Mouse (Mus musculus) frontal cortex, adult 2 months (tissue): ENCODE measurements around the gene Hnrnpul2. TPM values are rescaled to one million over a fixed set of nuclear protein-coding genes. Genes with fewer than 3 reads are reported as not detected.
"Not testable (repeated sequence)": the region's sequence is repeated elsewhere in the genome, so short reads cannot be mapped to it uniquely, and the experiment has no call there.

ENCODE experiments used
- DNase-seq, 2 experiments: peaks; one replicate each; pipeline ENCODE4 v3.0.0; 2022; ENCODE audit warnings: low spot score in 1 of 2; ENCODE audit errors: extremely low spot score in 1 of 2
- polyA plus RNA-seq: library from polyadenylated mRNA; depleted of rRNA; stranded (reverse); fragments of >200 nt; gene quantifications from 2 replicates; pipeline ENCODE4 v1.2.3, GENCODE M21; 2012

Gene Hnrnpul2
- polyA plus RNA-seq, 1 experiment = 96.8 TPM

DNA sequence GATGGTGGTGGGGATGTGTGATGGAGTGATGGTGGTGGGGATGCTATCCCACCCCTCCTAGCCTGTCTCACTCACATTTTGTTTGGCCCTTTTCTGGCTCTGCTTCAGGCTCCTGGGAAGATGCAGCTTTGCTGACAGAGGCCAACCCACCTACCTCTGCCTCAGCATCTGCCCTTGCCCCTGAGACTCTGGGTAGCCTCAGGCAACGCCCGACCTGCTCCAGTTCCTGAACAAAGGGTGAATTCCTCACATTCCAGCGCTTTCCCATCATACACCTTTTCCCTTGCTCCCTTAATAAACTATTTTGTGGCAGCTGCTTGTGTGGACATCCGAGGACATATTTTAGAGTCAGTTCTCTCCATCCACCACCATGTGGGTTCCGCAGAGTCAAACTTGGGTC, 28.5 kb downstream of the Hnrnpul2 start:
- no peak for DNase-seq

DNA sequence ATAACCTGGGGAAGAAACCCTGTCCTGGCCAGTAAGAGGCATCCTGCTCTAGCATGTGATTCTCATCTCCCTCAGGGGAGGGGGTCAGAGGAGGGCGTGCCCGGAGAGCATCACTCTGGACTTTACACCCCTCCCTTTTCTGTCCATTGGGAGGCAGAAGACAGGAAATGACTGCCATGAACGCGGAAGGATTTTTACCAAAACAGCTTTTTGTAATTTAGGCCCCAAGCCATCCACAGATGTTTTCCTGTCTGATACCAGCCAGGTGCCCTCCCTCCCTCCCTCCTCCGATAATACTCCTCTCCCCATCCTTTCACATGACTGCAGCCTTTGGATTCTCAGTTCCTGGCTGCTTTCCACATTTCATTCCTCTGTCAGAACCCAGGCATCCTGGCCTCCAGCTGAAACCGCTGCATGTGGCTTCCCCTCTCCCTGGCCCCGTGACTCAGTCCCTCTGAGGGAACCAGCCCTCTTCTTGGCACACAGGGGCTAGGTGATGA, 30.6 kb downstream of the Hnrnpul2 start, which contains the start of gene Lrrn4cl:
Gene Lrrn4cl (plus strand): TSS at position 367 of the 500 bp plus-strand sequence.
- no peak for DNase-seq

DNA sequence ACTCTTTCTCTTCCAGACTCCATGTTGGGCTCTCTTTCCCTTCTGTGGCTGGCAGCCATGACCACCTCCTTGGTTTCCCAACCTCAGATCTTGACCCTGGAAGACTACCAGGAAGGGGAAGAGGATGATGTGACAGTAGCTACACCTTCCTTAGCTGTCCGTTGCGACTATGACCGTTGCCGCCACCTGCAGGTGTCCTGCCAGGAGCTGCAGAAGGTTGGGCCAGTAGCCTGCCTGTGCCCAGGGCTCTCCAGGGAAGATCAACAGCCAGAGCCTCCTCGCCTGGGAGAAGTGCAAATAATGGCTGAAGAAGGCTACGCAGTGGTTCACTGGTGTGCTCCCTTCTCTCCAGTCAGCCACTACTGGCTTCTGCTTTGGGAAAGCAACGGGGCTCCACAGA, 31.8 kb downstream of the Hnrnpul2 start:
- DNase-seq = no peak

DNA sequence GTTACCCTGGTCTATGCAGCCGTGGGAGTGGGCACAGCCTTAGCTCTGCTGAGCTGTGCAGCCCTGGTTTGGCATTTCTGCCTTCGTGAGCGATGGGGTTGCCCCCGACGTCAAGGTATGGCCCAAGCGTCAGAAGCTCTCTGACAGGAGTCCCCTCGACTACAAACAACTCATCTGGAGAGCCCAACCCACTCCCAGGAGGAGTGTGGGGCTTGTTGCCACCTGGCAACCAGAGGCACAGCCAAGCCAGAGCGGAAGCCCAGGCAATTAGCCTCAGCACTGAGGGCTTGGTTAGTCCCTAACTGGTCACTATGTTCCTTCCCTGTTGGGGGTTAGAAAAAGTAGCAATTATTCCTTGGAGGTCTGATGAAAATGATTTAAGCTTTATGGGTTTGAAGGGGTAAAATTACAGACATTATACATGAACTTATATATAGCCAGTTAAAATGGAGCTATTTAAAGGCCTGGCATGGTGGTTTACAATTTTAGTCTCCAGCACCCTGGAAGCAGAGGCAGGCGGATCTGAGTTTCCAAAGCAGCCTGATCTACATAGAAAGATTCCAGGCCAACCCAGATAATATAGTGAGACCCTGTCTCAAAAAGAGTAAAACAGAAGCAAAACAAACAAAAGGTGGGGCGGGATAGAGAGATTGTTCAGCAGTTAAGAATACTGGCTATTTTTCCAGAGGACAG, 32.6 kb downstream of the Hnrnpul2 start:
- no peak for DNase-seq

DNA sequence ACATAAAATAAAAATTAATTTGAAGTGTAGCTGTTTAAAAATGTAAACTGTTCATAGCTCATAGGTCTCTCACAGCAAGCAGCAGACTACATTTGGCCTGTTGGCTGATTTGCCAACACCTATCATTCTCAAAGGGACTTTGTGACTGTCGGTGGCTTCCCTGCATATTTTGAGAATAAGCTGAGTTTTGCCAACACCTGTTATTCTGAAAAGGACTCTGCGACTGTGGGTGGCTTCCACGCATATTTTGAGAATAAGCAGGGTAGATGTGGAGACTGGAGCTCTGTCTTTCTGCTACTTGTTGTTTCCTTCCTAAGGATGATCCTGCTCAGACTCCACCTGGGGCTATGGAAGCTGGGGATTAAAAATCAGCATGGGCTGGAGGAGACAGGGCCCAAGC, 33.3 kb downstream of the Hnrnpul2 start:
- DNase-seq = no peak

DNA sequence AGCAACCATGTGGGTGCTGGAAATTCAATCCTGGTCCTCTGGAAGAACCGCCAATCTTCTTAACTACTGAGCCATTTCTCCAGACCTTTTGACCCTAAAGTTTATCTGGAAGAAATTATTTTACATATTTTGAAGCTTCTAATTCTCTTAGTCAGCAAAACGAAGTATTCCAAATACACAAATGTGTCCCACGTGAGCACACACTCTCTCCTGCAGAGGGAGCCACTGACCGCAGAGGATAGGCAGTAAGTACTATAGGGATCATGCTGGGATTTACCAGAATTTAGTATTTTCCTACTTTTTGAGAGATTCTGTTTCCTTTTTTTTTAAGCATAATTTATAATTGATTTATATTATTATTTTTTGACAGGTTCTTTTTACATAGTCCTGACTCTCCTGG, 37.9 kb downstream of the Hnrnpul2 start:
- no peak for DNase-seq

DNA sequence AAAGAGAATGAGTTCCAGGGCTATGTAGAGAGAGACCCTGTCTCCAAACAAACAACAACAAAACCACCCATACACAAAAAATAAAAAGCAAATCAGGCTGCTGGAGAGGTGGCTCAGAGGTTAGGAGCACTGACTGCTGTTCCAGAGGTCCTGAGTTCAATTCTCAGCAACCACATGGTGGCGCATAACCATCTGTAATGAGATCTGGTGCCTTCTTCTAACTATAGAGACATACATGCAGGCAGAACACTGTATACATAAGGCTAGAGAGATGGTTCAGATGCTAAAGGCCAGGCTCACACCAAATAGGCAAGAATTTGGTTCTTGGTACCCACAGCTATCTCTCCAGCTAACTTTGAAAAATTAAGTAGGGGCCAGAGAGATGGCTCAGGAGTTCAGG, 39.2 kb downstream of the Hnrnpul2 start:
- DNase-seq = no peak

DNA sequence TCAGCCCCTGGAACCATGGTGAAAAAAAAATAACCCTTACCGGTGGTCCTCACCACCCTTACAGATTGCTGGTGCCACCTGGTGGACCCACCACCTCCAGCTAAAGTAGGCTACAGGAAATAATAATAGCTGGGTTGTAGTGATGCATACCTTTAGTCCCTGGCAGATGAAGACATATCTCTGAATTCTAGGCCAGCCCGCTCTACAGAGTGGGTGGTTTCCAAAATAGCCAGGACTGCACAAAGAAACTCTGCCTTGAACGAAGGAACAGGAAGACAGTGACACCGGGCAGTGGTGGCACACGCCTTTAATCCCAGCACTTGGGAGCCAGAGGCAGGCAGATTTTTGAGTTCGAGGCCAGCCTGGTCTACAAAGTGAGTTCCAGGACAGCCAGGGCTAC, 44.5 kb downstream of the Hnrnpul2 start:
- DNase-seq = no peak

DNA sequence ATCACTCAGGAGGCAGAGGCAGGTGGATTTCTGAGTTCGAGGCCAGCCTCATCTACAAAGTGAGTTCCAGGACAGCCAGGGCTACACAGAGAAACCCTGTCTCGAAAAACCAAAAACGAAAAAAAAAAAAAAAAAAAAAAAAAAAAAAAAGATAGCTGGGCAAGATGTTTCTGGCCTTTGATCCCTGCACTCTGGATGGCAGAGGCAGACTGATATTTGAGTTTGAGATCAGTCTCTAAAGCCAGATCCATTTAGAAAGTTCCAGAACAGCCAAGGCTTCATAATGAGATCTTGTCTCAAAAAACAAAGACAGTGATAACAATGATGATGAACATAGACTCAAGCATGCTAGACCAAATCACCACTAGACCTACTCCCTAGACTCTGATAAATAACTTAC, 50.6 kb downstream of the Hnrnpul2 start:
- not testable (repeated sequence) for DNase-seq

DNA sequence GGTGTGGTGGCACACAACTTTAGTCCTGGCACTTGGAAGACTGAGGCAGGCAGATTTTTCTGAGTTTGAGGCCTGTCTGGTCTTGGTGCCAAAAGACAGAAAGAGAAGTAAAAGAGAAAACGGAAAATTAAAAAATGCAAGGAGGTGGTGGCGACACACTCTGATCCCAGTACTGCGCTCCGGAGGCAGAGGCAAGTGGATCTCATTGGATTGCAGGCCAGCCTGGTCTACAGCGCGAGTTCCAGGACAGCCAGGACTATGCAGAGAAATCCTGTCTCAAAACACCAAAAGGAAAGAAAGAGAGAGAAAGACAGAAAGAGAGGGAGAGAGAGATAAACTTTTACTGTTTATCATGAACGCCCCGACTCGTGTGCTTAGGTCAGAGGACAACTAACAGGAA, 51.0 kb downstream of the Hnrnpul2 start:
- DNase-seq = no peak

DNA sequence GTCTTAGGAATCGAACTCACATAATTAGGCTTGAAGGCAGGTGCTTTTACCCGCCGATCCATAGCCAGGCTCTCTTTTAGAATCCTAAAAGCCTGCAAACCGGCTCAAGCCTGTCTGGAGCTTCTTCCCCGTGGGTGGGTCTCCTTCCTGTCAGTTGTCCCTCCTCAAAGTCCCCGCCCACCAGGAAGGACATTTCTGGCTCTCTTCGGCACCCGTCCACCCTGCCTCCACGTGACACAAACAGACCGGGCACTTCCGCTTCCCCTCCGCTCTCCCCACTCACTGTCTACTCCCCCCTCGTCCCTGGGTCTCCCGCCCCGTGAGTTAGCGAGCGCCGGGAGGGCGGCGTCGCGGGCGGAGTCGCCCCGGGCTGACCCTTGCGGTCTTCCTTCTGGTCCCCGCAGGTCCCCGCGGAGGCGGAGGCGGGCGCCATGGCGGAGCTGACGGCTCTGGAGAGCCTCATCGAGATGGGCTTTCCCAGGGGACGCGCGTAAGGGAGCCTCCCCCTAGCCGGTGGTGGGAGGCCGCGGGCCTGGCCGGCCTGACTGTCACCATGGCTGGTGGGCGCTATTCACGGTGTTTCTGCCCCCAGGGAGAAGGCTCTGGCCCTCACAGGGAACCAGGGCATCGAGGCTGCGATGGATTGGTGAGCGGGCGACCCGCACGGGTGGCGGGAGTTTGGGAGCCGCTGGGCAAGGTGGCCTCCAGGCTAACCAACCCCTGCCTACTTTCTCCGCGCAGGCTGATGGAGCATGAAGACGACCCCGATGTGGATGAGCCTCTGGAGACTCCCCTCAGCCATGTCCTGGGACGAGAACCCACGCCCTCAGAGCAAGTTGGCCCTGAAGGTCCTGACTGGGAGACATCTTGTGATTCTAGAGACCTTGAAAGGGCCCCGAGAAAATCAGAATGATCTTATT, 51.7 kb downstream of the Hnrnpul2 start, which contains the start of gene Ubxn1:
Gene Ubxn1 (plus strand): TSS at position 230 of the 920 bp plus-strand sequence.
- peak; percentile 97 to 99 for DNase-seq

DNA sequence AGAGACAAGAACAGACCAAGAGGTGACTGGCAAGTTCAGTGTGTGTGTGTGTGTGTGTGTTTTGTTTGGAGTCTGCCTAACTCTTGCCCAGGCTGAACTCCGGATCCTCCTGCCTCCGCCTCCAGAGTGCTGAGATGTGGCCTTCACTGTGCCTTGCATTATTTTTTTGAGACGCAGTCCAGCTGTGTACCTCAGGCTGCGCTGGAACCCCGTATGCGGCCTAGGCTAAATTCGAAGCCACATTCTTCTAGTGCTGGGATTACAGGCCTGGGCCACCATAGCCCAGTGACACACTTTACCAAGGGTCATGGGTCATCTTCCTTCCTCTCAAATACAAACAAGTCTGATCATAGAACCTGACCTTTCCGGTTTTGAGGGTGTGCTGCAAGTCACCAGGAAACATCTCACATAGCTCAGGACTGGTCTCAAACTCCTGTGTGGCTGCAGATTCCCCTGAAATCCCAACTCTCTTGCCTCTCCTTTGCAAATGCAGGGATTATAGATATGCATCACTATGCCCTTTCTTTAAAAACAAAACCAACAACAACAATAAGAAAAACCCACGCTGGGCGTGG, 52.5 kb downstream of the Hnrnpul2 start:
- DNase-seq = no peak

DNA sequence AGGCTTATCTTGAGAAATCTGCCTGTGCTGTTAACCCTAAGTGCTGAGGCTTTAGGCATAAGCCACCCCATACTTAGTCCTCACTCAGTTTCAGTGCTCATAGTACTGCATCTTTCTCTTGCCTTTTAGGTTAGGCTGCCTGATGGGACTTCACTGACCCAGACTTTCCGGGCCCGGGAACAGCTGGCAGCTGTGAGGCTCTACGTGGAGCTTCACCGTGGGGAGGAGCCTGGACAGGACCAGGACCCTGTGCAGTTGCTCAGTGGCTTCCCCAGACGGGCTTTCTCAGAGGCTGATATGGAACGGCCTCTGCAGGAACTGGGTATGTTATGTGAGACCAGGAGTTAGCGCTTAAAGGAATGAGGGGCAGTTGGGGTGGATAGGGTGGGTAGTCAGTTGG, 55.2 kb downstream of the Hnrnpul2 start:
- no peak for DNase-seq

DNA sequence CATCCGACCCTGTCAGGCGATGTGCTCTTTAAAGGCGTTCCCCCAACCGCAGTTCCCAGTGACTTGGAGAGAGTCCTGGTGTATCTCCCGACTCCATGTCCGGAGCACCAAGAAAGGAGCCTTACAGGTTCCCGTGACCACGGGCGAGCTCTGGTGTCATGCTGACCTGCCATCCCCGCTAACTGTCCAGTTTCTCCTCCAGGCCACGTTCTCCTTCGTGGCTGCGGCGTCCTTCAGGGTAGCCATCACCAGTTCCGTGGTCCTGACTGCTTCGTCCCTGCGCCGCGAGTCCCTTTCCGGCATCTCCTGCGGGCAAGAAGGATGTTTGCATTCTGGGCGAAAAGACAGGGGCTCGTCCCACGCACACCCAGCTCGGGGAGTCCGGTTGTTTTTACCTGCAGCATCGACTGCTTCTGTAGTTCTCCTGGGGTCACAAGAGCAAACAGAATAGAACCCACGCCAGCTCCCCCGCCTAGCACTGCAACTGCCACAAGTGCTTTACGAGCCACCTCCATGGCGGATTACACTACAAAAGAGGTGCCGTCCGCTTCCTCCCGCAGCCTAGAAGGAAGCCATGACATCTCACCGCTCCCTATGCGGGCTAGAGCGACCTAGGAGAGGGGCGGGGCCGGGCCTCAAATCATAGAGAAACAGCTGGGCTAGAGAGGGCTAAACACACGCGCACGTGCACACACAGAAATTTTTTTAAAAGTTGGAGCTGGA, 60.7 kb downstream of the Hnrnpul2 start, which contains the start of gene Uqcc3:
Gene Uqcc3 (minus strand): TSS at position 613 of the 723 bp plus-strand sequence.
- peak; percentile 88 to 93 for DNase-seq

DNA sequence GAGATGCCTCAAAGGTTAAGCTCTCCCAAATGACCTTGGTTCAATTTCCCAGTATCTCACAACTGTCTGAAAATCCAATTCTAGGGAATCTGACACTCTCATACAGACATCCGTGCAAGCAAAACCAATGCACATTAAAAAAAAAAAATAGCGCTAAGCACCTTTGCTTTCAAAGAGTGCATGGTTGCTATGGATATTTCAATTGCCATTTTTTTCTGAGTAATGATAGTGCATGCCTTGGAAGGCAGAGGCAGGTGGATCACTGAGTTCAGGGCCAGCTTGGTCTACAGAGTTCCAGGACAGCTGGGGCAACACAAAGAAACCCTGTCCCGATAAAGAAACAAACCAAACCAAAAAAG, 61.2 kb downstream of the Hnrnpul2 start:
- no peak for DNase-seq

DNA sequence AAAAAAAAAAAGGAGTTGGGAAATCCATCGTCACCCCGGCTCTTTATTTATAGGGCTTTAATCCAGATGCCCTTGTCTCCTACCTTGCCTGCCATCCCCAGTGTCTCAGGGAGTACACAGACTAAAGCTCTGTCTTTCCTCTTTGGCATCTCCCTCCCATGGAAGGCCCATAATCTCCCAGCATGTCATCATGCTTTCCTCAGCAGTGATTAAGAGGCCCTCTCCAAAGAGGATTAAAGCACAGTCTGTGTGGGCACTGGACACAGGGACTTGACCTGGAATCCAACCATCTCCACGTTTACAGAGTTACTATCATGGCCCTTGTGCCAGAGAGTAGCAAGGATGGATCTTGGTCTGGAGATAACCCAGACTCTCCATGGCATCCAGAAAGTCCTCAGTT, 63.8 kb downstream of the Hnrnpul2 start, which contains the start of the genes Lbhd1 and Gm49403:
Gene Lbhd1 (plus strand): TSS at position 117 of the 400 bp plus-strand sequence.
Gene Gm49403 (plus strand): TSS at position 315 of the 400 bp plus-strand sequence.
- DNase-seq = no peak
